6 mouse cellular contexts compared by ENCODE assay signal in the genomic region with DNA sequence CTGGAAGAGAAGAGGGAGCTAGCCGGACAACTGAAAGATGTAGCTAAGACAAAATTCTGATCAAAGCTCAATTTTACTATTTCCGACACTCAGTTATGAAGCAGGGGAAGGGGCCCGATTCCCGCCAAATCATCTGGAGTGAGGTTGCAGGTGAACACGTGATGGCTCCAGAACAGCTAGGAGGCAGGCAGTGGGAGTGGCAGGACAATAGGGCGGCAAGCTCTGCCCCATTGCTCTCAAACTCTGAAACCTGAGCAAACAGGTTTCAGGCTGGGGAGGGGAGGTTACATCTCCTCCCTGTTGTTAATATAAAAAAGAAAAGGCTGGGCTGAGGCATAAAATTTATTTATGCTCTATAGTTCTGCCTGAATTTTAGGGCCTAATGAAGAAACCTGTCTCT. TPM values are rescaled to one million over a fixed set of nuclear protein-coding genes. Genes with fewer than 3 reads are reported as not detected.
DNase-seq lines count a peak whose midpoint lies in the region; TF ChIP-seq lines count a peak whose summit lies in the region.
"Not testable (repeated sequence)": the region's sequence is repeated elsewhere in the genome, so short reads cannot be mapped to it uniquely, and the experiment has no call there.

No protein-coding gene starts in this region.

- H3K27me3 ChIP-seq in ES-Bruce4 (ENCODE audit: control insufficient read depth, insufficient read depth, low read length, poor library complexity, severe bottlenecking); liver, adult 2 months (ENCODE audit: control insufficient read depth, insufficient read depth, low read length): not testable (repeated sequence)

- 74% methylated on average over 6 of the region's 6 CpGs for WGBS in liver, adult 2 months

- not testable (repeated sequence) for H3K4me1 ChIP-seq in ES-Bruce4 (ENCODE audit: control insufficient read depth, insufficient read depth, low read length); liver, adult 2 months (ENCODE audit: control insufficient read depth, insufficient read depth, low read length)

- H3K9me3 ChIP-seq in ES-Bruce4 (replicated peaks; ENCODE audit: control insufficient read depth, insufficient read depth, low read length, poor library complexity, severe bottlenecking), result peaks cover 12% of the 10 kb centered on the region

- H3K79me2 ChIP-seq in liver, adult 2 months (ENCODE audit: control insufficient read depth, insufficient read depth, low read length), result not testable (repeated sequence)

- TF ChIP-seq CTCF in ES-Bruce4 (IDR thresholded peaks at IDR 0.05; ENCODE audit: low read depth, low read length); liver, adult 2 months (IDR thresholded peaks at IDR 0.05; ENCODE audit: low read depth, low read length): not testable (repeated sequence)

- 0 out of 2 replicates have a peak, but pooled peaks have one; percentile 27 for TF ChIP-seq EP300 in ES-Bruce4 (IDR thresholded peaks at IDR 0.05; ENCODE audit: insufficient read depth, low read depth, low read length)

- peak overlapping the region; percentile 26; the same call in 1 of the 2 replicates for H3K4me3 ChIP-seq in ES-Bruce4 (ENCODE audit: low read depth, low read length)
- H3K4me3 ChIP-seq in liver, adult 2 months (ENCODE audit: insufficient read depth, low read depth, low read length), result not testable (repeated sequence)

- peak; percentile 94 for DNase-seq in R1 (ENCODE audit: low read depth, low spot score)
- peak; percentile 78 for DNase-seq in kidney, adult 11 months
- peak; percentile 68 to 70 for DNase-seq in kidney, adult 8-10 months
- peak; percentile 58 for DNase-seq in kidney, postnatal 14 days
- DNase-seq in liver, adult 2 months (ENCODE audit: extremely low read depth, low read depth, low spot score), result peak; percentile 32

- not testable (repeated sequence) for TF ChIP-seq POLR2A in ES-Bruce4 (IDR thresholded peaks at IDR 0.05; ENCODE audit: insufficient read depth, low read length); liver, adult 2 months (IDR thresholded peaks at IDR 0.05; ENCODE audit: extremely low read depth, insufficient read depth, low read length)

- H3K36me3 ChIP-seq in ES-Bruce4 (ENCODE audit: control insufficient read depth, insufficient read depth, low read length, poor library complexity, severe bottlenecking); liver, adult 2 months (ENCODE audit: control insufficient read depth, insufficient read depth, low read length): not testable (repeated sequence)

- H3K9ac ChIP-seq in ES-Bruce4 (ENCODE audit: low read depth, poor library complexity, severe bottlenecking), result peak overlapping the region; percentile 60
- H3K9ac ChIP-seq in liver, adult 2 months (ENCODE audit: low read depth, low read length), result not testable (repeated sequence)

- peak overlapping the region; percentile 88 for H3K27ac ChIP-seq in ES-Bruce4 (ENCODE audit: insufficient read depth, low read length)
- H3K27ac ChIP-seq in liver, adult 2 months (replicated peaks; ENCODE audit: insufficient read depth, low read depth, low read length), result not testable (repeated sequence)

RNA-seq across cellular contexts. Expression of gene Armh3, which starts 4.8 kb away (rescaled TPM):
- 17.1 and 18.6 TPM in 2 replicates for polyA plus RNA-seq in ES-Bruce4 (2011; ENCODE audit: insufficient read depth, insufficient read length, low read depth, missing spikeins)
- total RNA-seq in liver, adult 2 months (2014; rRNA removed), result 3.8 and 4.2 TPM in 2 replicates
- 4.9 and 5.2 TPM in 2 replicates for polyA plus RNA-seq in liver, adult 2 months (2012; rRNA removed)

RNA-seq across cellular contexts. Expression of gene Hps6, which starts 9.9 kb away (rescaled TPM):
- 3.1 and 3.3 TPM in 2 replicates for polyA plus RNA-seq in ES-Bruce4 (2011; ENCODE audit: insufficient read depth, insufficient read length, low read depth, missing spikeins)
- 2.3 and 2.9 TPM in 2 replicates for total RNA-seq in liver, adult 2 months (2014; rRNA removed)
- 3.2 TPM in 2 replicates for polyA plus RNA-seq in liver, adult 2 months (2012; rRNA removed)

RNA-seq across cellular contexts. Expression of gene Pprc1, which starts 51.2 kb away (rescaled TPM):
- 114 and 141 TPM in 2 replicates for polyA plus RNA-seq in ES-Bruce4 (2011; ENCODE audit: insufficient read depth, insufficient read length, low read depth, missing spikeins)
- total RNA-seq in liver, adult 2 months (2014; rRNA removed), result 1.1 and 2.1 TPM in 2 replicates
- 5.0 and 11.7 TPM in 2 replicates for polyA plus RNA-seq in liver, adult 2 months (2012; rRNA removed)

RNA-seq across cellular contexts. Expression of gene Ldb1, which starts 51.6 kb away (rescaled TPM):
- 146 and 155 TPM in 2 replicates for polyA plus RNA-seq in ES-Bruce4 (2011; ENCODE audit: insufficient read depth, insufficient read length, low read depth, missing spikeins)
- total RNA-seq in liver, adult 2 months (2014; rRNA removed), result 14.9 and 18.1 TPM in 2 replicates
- 27.9 and 42.1 TPM in 2 replicates for polyA plus RNA-seq in liver, adult 2 months (2012; rRNA removed)

Comparison
In these comparisons a context has a peak if more than half of its experiments do, and no peak if none do; other contexts are left out.
1. DNase-seq: peak in every context shown above with its lines; median percentile 94 in R1; 78 in kidney, adult 11 months; 69 in kidney, adult 8-10 months; 58 in kidney, postnatal 14 days; 32 in liver, adult 2 months.